Mouse (Mus musculus) right cerebral cortex, postnatal 36 days (tissue): ENCODE data around the gene Rgs1.

Experiments
- DNase-seq, 2 experiments: peaks; one replicate each; pipeline ENCODE4 v3.0.0; 2022; ENCODE audit warnings: low spot score in 2 of 2, mixed read lengths in 1 of 2

Rgs1 gene

GRCm38 (mm10) chr1:144248923-144249322 is at the start of gene Rgs1:
Gene Rgs1, minus strand, starts transcription at chr1:144249242.
- DNase-seq: no peak

GRCm38 (mm10) chr1:144283020-144284014 is 34.3 kb upstream of the Rgs1 start:
- no peak for DNase-seq

GRCm38 (mm10) chr1:144280056-144280455 is 31.0 kb upstream of the Rgs1 start:
- DNase-seq: no peak

- no peak for DNase-seq
Observed at GRCm38 (mm10) chr1:144272991-144273390, 23.9 kb upstream of the Rgs1 start.

- no peak for DNase-seq
Observed at GRCm38 (mm10) chr1:144269112-144269511, 20.1 kb upstream of the Rgs1 start.

- DNase-seq: no peak
Observed at GRCm38 (mm10) chr1:144267471-144268470, 18.7 kb upstream of the Rgs1 start.

GRCm38 (mm10) chr1:144264000-144264399 is 15.0 kb upstream of the Rgs1 start:
- no peak for DNase-seq

- no peak for DNase-seq
Observed at GRCm38 (mm10) chr1:144262008-144262407, 13.0 kb upstream of the Rgs1 start.

GRCm38 (mm10) chr1:144258779-144259178 is 9.7 kb upstream of the Rgs1 start:
- DNase-seq: no peak

GRCm38 (mm10) chr1:144256556-144257331 is 7.7 kb upstream of the Rgs1 start:
- no peak for DNase-seq

GRCm38 (mm10) chr1:144248206-144248605 is 836 bp downstream of the Rgs1 start:
- DNase-seq: no peak

- DNase-seq: no peak
Observed at GRCm38 (mm10) chr1:144247382-144247781, 1.7 kb downstream of the Rgs1 start.

- DNase-seq: peak in 1 of 2 experiments; percentile 6
Observed at GRCm38 (mm10) chr1:144243511-144243910, 5.5 kb downstream of the Rgs1 start.

GRCm38 (mm10) chr1:144239195-144239594 is 9.8 kb downstream of the Rgs1 start:
- no peak for DNase-seq

- DNase-seq: no peak
Observed at GRCm38 (mm10) chr1:144215230-144215629, 33.8 kb downstream of the Rgs1 start.

- DNase-seq: no peak
Observed at GRCm38 (mm10) chr1:144210912-144211311, 38.1 kb downstream of the Rgs1 start.

GRCm38 (mm10) chr1:144206281-144207061 is 42.6 kb downstream of the Rgs1 start:
- no peak for DNase-seq

GRCm38 (mm10) chr1:144204766-144205165 is 44.3 kb downstream of the Rgs1 start:
- no peak for DNase-seq

- no peak for DNase-seq
Observed at GRCm38 (mm10) chr1:144202939-144203338, 46.1 kb downstream of the Rgs1 start.

- DNase-seq: no peak
Observed at GRCm38 (mm10) chr1:144200496-144200895, 48.5 kb downstream of the Rgs1 start.
